Mouse (Mus musculus) stomach, postnatal 0 days (tissue): ENCODE measurements around the gene Psmb9. TPM values are rescaled to one million over a fixed set of nuclear protein-coding genes. Genes with fewer than 3 reads are reported as not detected.
A peak's percentile ranks its signal among the peaks of the same experiment; 100 is the strongest.

Source experiments
- ATAC-seq: fragments of 200-750 bp; cut with Nextera tagmentation; 2 replicates; pipeline ENCODE4 v1.8.0; 2017; ENCODE audit not compliant: low FRiP score, low TSS enrichment
- DNase-seq: peaks from one replicate; pipeline ENCODE4 v3.0.0-alpha.2; 2016; ENCODE audit warnings: low spot score
- H3K27ac ChIP-seq: fragments of 300-500 bp; sonication (generic); replicated peaks from 2 replicates; pipeline ENCODE4 v1.5.1; 2014; ENCODE audit warnings: mild to moderate bottlenecking, control low read depth
- H3K27me3 ChIP-seq: fragments of 300-500 bp; sonication (generic); 2 replicates; pipeline ENCODE4 v1.6.1; 2014; ENCODE audit warnings: low read length; ENCODE audit not compliant: control insufficient read depth, insufficient read depth
- H3K36me3 ChIP-seq: fragments of 300-500 bp; sonication (generic); 2 replicates; pipeline ENCODE4 v1.6.1; 2014; ENCODE audit warnings: low read length, mixed read lengths; ENCODE audit not compliant: control insufficient read depth, insufficient read depth
- H3K4me1 ChIP-seq: fragments of 300-500 bp; sonication (generic); replicated peaks from 2 replicates; pipeline ENCODE4 v1.6.1; 2014; ENCODE audit warnings: antibody characterized with exemption; ENCODE audit not compliant: control insufficient read depth, insufficient read depth
- H3K4me2 ChIP-seq: fragments of 300-500 bp; sonication (generic); replicated peaks from 2 replicates; pipeline ENCODE4 v1.6.1; 2014; ENCODE audit warnings: low read depth, mild to moderate bottlenecking, control low read depth, moderate library complexity
- H3K4me3 ChIP-seq: fragments of 300-500 bp; sonication (generic); 2 replicates; pipeline ENCODE4 v1.5.1; 2014; ENCODE audit warnings: low read depth, low read length, control low read depth
- H3K9ac ChIP-seq: fragments of 300-500 bp; sonication (generic); 2 replicates; pipeline ENCODE4 v1.6.1; 2014; ENCODE audit warnings: mild to moderate bottlenecking, low read length, control low read depth, mixed read lengths
- H3K9me3 ChIP-seq: fragments of 300-500 bp; sonication (generic); 2 replicates; pipeline ENCODE4 v1.6.1; 2016; ENCODE audit warnings: low read length; ENCODE audit not compliant: control insufficient read depth
- CTCF ChIP-seq: IDR thresholded peaks from 2 replicates; pipeline ENCODE4 v1.5.1; 2016; ENCODE audit warnings: antibody characterized with exemption, low read depth, mild to moderate bottlenecking, moderate library complexity
- EP300 ChIP-seq: optimal IDR thresholded peaks from 2 replicates; pipeline ENCODE3; 2016; ENCODE audit warnings: antibody characterized with exemption
- WGBS: fragments of 180-500 bp; shearing (Covaris S2); extraction: QIAGEN DNeasy Blood & Tissue Kit; methylation state at CpG from one replicate; pipeline ENCODE4 v1.1.7; 2014; 5-methylcytosine and 5-hydroxymethylcytosine counted together
- polyA plus RNA-seq: library from polyadenylated mRNA; unstranded; fragments of >200 nt; fragmentation: Nextera tagmentation; extraction: Ambion mirVana; gene quantifications from 2 replicates; pipeline ENCODE4 v1.2.1, GENCODE M21; 2015

Psmb9 gene
- polyA plus RNA-seq, 1 experiment from 2014 or later: 12.8 TPM

DNA sequence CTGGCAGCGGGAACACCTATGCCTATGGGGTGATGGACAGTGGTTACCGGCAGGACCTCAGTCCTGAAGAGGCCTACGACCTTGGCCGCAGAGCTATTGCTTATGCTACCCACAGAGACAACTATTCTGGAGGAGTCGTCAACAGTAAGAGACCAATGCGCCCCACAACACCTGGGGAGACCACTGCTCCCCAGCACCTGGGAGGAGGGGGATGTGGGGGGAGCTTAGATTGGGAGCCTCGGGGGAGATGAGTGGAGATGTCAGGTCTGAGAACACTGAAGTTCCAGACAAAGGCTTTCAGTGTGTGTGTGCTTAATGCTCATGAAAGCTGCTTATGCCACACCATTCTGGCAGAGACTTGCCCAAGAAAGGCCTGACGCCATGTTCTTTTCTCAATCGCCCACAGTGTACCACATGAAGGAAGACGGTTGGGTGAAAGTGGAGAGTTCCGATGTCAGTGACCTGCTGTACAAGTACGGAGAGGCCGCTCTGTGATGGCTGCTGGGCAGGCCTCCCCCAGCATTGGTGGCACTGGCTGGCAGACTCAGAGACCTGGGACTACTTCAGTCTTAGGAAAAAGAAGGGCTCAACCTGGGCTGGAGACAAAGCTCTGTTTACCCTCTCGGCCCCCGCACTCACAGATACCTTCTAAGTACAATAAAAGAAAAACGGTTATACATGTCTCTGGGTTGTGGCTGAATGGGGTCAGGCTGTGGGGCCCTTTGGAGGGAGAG is 13.4 kb upstream of the Psmb9 start:
- Histone ChIP-seq H3K9ac (no peak overlapping the region), H3K9me3 (no peaks in the 10 kb centered on the region), H3K27me3 (no peaks in the 10 kb centered on the region; the same call in 1 of the 2 replicates), H3K36me3 (no peaks in the 10 kb centered on the region), H3K27ac (no peak overlapping the region), H3K4me1 (no peaks in the 10 kb centered on the region), H3K4me2 (no peak overlapping the region), H3K4me3 (no peak overlapping the region)
- TF ChIP-seq CTCF: no peak
- no peak for TF ChIP-seq EP300
- 85% methylated on average over 16 of the region's 16 CpGs for WGBS
- DNase-seq: no peak
- ATAC-seq: no peak

DNA sequence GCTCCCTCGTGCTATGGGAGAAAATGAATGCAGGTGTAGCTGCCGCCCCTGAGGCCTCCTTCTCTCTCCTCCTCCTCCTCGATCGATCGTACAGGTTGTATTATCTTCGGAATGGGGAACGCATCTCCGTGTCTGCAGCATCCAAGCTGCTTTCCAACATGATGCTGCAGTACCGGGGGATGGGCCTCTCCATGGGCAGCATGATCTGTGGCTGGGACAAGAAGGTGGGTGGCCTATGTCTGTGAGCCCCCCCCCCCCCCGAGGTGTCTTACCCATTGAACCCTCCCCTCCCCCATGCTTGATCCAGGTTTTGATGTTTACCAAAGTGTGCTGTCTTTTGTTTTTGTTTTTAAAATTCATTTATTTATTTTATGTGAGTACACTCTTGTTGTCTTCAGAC is 12.5 kb upstream of the Psmb9 start:
- H3K4me2 ChIP-seq: no peak overlapping the region
- ATAC-seq: no peak
- H3K4me1 ChIP-seq: no peaks in the 10 kb centered on the region
- H3K27me3 ChIP-seq: no peaks in the 10 kb centered on the region; the same call in 1 of the 2 replicates
- WGBS: 84% methylated on average over 10 of the region's 10 CpGs
- H3K9ac ChIP-seq: no peak overlapping the region
- TF ChIP-seq CTCF (no peak), EP300 (no peak)
- DNase-seq: no peak
- H3K27ac ChIP-seq: no peak overlapping the region
- no peaks in the 10 kb centered on the region for H3K9me3 ChIP-seq
- H3K4me3 ChIP-seq: no peak overlapping the region
- H3K36me3 ChIP-seq: no peaks in the 10 kb centered on the region

DNA sequence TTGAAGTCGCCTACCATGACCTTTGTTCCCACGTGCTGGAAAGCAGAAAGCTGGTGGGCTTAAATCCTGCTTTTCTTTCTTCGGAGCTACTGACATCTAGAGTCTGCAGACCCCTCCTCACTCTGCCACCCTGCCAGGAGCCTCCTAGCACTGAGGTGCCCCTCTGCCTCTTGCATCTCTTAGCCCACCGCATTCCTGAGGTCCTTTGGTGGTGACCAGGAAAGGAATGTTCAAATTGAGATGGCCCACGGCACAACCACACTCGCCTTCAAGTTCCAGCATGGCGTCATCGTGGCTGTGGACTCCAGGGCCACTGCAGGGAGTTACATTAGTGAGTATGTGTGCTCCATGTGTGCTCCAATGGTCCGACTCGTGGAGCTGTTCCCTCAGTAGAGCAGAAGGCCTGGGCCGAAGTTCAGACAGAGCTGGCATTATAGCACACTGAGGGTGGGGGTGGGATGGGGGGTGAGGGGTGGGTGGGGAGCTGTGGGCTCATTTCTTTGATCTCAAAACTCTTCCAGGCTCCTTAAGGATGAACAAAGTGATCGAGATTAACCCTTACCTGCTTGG is 11.6 kb upstream of the Psmb9 start:
- Histone ChIP-seq H3K9ac (no peak overlapping the region), H3K27ac (no peak overlapping the region), H3K4me1 (no peaks in the 10 kb centered on the region), H3K4me2 (peak overlapping the region; percentile 76; the same call in 1 of the 2 replicates), H3K27me3 (no peaks in the 10 kb centered on the region; the same call in 1 of the 2 replicates), H3K36me3 (no peaks in the 10 kb centered on the region), H3K9me3 (no peaks in the 10 kb centered on the region), H3K4me3 (0 out of 2 replicates have a peak overlapping the region, but pooled peaks have one; percentile 50)
- no peak for TF ChIP-seq CTCF
- TF ChIP-seq EP300: no peak
- no peak for ATAC-seq
- DNase-seq: no peak
- WGBS: 70% methylated on average over 12 of the region's 12 CpGs

DNA sequence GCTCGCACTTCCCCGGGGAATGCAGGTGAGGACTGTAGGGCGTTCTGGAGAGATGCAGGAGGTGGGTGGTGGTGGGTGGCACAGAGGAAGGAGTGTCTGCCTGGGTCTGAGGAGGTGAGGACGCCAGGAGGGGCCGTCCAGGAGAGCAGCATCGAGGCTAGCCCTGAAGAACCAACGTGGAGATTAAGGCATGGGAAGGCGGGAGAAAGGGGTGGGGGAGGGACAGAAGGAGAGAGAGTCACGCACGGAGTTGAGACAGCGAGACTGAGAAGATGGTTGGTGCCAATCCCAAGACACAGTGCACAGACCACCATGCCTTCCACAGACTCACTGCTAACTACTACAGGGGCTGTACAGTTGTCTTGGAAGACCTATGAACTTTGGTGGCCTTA is 11.0 kb upstream of the Psmb9 start:
- Histone ChIP-seq H3K27me3 (no peaks in the 10 kb centered on the region; the same call in 1 of the 2 replicates), H3K4me2 (peak overlapping the region; percentile 76), H3K4me3 (peak overlapping the region; percentile 50), H3K4me1 (no peaks in the 10 kb centered on the region), H3K9ac (peak overlapping the region; percentile 48), H3K36me3 (no peaks in the 10 kb centered on the region), H3K9me3 (no peaks in the 10 kb centered on the region), H3K27ac (no peak overlapping the region)
- WGBS: 12% methylated on average over 11 of the region's 11 CpGs
- TF ChIP-seq CTCF: no peak
- no peak for TF ChIP-seq EP300
- DNase-seq (no peak), ATAC-seq (no peak)

DNA sequence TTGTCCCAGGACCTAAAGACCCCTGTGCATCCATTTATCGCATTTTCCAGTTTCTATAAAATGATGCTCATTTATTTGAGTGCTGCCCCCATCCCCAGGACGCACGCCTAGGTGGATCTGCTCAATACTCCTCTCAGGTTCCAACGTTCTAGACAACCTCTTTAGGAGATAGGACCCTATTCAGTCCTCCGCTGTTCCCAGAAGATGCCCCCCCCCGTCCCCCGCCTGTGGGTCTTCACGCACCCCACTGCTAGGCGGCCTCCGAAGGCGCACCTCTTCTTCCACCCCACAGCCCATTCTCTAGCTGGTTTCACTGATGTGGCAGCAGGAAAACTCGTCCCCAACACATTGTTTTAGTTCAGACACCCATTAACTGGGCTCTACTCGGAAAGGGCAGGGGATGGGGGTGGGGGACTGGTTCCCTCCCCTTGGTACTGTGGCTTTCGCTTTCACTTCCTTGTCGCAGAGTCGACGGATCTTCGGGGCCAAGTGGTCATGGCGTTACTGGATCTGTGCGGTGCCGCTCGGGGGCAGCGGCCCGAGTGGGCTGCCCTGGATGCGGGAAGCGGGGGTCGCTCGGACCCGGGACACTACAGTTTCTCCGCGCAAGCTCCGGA is 10.4 kb upstream of the Psmb9 start:
- TF ChIP-seq CTCF (no peak), EP300 (no peak)
- WGBS: 2% methylated on average over 32 of the region's 32 CpGs
- ATAC-seq: peak; percentile 43; the same call in 1 of the 2 replicates
- Histone ChIP-seq H3K9me3 (no peaks in the 10 kb centered on the region), H3K9ac (peak overlapping the region; percentile 48), H3K36me3 (no peaks in the 10 kb centered on the region), H3K27me3 (no peaks in the 10 kb centered on the region; the same call in 1 of the 2 replicates), H3K4me1 (no peaks in the 10 kb centered on the region), H3K4me2 (peak overlapping the region; percentile 76), H3K27ac (0 out of 2 replicates have a peak overlapping the region, but pooled peaks have one; percentile 14), H3K4me3 (peak overlapping the region; percentile 50)
- peak; percentile 48 for DNase-seq
